Mouse (Mus musculus) limb, embryonic 13.5 days (tissue): Measurements from ENCODE around the gene Cdhr4. TPM values are rescaled to one million over a fixed set of nuclear protein-coding genes. Genes with fewer than 3 reads are reported as not detected.
"Not testable (repeated sequence)": the region's sequence is repeated elsewhere in the genome, so short reads cannot be mapped to it uniquely, and the experiment has no call there.

Experiments
- ATAC-seq: fragments of 200-750 bp; cut with Nextera tagmentation; 2 replicates; pipeline ENCODE4 v1.8.0; 2017; ENCODE audit warnings: low read depth, moderate number of reproducible peaks, moderate TSS enrichment; ENCODE audit not compliant: low FRiP score
- H3K27ac ChIP-seq: fragments of 300-500 bp; sonication (generic); 2 replicates; pipeline ENCODE4 v1.5.1; 2015; ENCODE audit warnings: inconsistent platforms, mild to moderate bottlenecking, moderate library complexity
- H3K27me3 ChIP-seq: fragments of 300-500 bp; sonication (generic); 2 replicates; pipeline ENCODE4 v1.6.1; 2015; ENCODE audit warnings: mild to moderate bottlenecking, inconsistent platforms
- H3K36me3 ChIP-seq: fragments of 300-500 bp; sonication (generic); 2 replicates; pipeline ENCODE4 v1.6.1; 2015; ENCODE audit warnings: inconsistent platforms, mild to moderate bottlenecking, moderate library complexity
- H3K4me1 ChIP-seq: fragments of 300-500 bp; sonication (generic); 2 replicates; pipeline ENCODE4 v1.6.1; 2015; ENCODE audit warnings: inconsistent platforms
- H3K4me2 ChIP-seq: fragments of 300-500 bp; sonication (generic); replicated peaks from 2 replicates; pipeline ENCODE4 v1.6.1; 2015; ENCODE audit warnings: inconsistent platforms, mild to moderate bottlenecking, moderate library complexity
- H3K4me3 ChIP-seq: fragments of 300-500 bp; sonication (generic); 2 replicates; pipeline ENCODE4 v1.5.1; 2015; ENCODE audit warnings: moderate library complexity, mild to moderate bottlenecking, inconsistent platforms
- H3K9ac ChIP-seq: fragments of 300-500 bp; sonication (generic); 2 replicates; pipeline ENCODE4 v1.6.1; 2015; ENCODE audit warnings: mild to moderate bottlenecking, inconsistent platforms
- H3K9me3 ChIP-seq: fragments of 300-500 bp; sonication (generic); 2 replicates; pipeline ENCODE4 v1.6.1; 2016; ENCODE audit warnings: inconsistent platforms
- WGBS: fragments of 180-500 bp; shearing (Covaris S2); methylation state at CpG from one replicate; pipeline ENCODE4 v1.1.7; 2015; 5-methylcytosine and 5-hydroxymethylcytosine counted together
- polyA plus RNA-seq: library from polyadenylated mRNA; unstranded; fragments of >200 nt; fragmentation: Nextera tagmentation; extraction: Ambion mirVana; gene quantifications from 2 replicates; pipeline ENCODE4 v1.2.1, GENCODE M21; 2015

Gene Cdhr4
- polyA plus RNA-seq, 1 experiment from 2014 or later: 18.2 TPM

DNA sequence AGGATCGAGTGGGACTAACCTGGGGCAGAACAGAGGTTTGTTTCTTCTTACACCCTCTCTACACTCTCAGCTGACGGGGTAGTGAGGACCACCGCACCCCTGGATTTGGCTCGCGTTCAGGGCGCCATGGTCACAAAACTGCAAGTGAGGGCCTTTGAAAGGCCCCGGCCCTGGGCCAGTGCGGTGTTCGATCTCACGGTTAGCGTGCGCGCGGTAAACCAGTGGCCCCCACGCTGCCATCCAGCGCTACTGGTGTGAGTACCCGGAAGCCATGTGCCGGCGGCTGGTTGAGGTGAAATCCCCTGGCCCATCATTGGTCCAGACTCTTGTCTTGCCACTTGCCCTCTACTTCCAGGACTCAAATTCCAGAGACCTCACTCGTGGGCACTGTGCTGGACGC, 3.2 kb downstream of the Cdhr4 start:
- H3K4me1 ChIP-seq: peaks cover 9% of the 10 kb centered on the region; the same call in 1 of the 2 replicates
- H3K27me3 ChIP-seq: no peaks in the 10 kb centered on the region
- no peak overlapping the region for H3K9ac ChIP-seq
- H3K4me2 ChIP-seq: no peak overlapping the region
- WGBS: 95% methylated on average over 21 of the region's 21 CpGs
- ATAC-seq: no peak
- H3K27ac ChIP-seq: no peak overlapping the region
- no peak overlapping the region for H3K4me3 ChIP-seq
- no peaks in the 10 kb centered on the region for H3K36me3 ChIP-seq
- no peaks in the 10 kb centered on the region for H3K9me3 ChIP-seq

DNA sequence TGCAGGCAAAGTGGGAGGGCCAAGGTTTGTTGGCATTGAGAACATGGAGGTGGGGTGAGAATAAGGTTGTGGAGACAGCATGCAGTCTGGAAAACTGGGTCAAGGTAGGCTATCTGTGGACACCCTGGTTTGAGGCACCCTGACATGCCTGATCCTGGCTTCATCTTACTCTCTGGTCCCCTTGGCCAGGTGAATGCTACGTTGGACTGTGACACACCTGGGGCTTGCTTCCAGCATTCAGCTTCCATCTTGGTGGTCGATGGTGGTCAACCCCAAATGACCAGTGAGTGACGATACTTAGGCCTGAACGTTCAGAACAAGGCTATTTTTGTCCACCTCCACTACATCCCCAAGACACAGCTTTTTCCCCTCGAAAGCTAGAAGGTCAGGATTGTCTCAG, 3.8 kb downstream of the Cdhr4 start, which contains the start of gene Gm20662:
Gm20662 (plus strand) TSS at position 301 of the 400 bp plus-strand sequence.
- H3K36me3 ChIP-seq: no peaks in the 10 kb centered on the region
- H3K27me3 ChIP-seq: no peaks in the 10 kb centered on the region
- no peak within 1 kb of the TSS for H3K4me3 ChIP-seq
- H3K4me1 ChIP-seq: peaks cover 9% of the 10 kb centered on the region; the same call in 1 of the 2 replicates
- H3K4me2 ChIP-seq: no peak within 1 kb of the TSS
- 93% methylated on average over 5 of the region's 5 CpGs for whole genome bisulfite sequencing
- H3K27ac ChIP-seq: no peak within 1 kb of the TSS
- no peak within 1 kb of the TSS for H3K9ac ChIP-seq
- no peak for ATAC-seq
- no peaks in the 10 kb centered on the region for H3K9me3 ChIP-seq

DNA sequence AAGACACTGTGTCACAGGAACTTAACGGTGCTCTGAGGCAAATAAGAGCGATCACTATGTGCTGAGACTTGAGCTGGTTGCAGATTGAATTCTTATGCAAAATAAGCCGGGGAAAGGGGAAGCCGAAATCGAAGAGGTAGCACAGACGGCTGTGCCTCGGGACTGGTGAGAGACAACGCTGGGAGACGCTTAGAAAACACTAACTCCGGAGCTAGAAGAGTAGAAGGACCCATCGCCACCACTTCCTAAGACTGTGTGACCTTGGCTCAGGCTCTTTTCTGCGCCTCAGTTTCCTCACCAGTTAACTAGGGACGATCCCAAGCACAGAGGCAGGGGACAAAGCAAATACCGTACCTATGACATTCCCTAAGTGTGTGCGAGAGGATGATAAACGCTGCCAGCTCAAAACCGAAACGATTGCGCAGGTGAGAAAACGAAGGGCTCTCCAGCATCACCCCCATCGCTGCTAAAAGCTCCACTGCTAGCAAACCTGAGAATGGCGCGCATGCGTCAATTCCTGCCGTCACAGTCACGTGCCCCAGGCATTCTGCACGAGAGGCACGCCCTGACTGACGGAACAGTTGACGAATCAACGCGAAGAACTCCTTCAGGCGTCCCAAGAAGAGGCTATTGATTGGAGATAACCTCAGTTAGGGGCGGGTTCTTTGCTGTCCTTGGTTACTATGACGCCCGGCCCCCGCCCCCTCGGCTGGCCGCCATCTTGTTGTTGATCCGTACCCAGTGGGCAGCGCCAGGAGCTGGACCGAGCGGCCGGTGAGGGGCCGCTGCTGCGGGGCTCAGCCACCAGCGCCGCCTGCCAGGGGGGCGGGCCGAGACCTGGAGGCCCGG, 9.8 kb downstream of the Cdhr4 start, which contains the start of gene Ip6k1:
Ip6k1 (plus strand) TSS at position 580 of the 849 bp plus-strand sequence.
- Histone ChIP-seq H3K36me3 (no peaks in the 10 kb centered on the region), H3K4me2 (peak within 1 kb of the TSS; percentile 88), H3K4me1 (peaks cover 24% of the 10 kb centered on the region), H3K27me3 (no peaks in the 10 kb centered on the region), H3K4me3 (peak within 1 kb of the TSS; percentile 95), H3K9ac (peak within 1 kb of the TSS; percentile 93), H3K27ac (peak within 1 kb of the TSS; percentile 90), H3K9me3 (no peaks in the 10 kb centered on the region)
- ATAC-seq: peak; percentile 100
- under 1% methylated on average over 51 of the region's 51 CpGs for WGBS

DNA sequence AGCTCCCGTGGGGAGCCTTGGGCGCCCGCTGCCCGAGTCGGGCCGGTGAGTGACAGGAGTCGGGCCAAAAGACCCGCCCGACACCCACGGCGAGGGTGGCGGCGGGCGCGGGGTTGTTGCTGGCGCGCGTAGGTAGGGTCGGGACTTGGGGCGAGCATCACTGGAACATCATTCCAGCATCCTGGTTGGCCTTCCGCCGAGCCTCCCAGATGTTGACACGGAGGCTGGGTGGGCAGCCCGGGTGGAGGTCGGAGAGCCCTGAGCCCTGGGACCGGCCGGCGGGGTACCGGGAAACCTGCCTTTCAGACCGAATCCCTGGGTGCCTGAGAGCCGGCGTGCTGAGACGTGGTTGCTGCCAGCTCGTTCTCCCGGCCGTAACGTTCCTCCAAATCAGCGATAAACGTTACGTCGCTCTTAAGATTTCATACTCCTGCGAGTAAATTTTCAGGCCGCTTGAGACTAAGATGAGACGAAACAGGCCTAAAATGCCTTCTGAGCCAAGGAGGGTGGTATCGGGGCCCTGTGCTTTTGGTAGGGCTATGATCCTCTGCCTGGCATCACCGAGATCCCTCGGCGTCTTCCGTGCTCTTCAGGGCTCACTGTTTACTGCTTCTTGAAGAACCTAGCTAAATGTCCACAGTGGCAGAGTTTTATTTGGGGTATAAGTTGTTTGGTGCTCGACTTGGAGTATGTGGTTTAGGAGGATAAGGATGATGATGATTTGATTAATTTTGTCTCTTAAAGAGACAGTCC, 10.7 kb downstream of the Cdhr4 start:
- Histone ChIP-seq H3K9ac (peak overlapping the region; percentile 93), H3K9me3 (no peaks in the 10 kb centered on the region), H3K36me3 (no peaks in the 10 kb centered on the region), H3K4me3 (peak overlapping the region; percentile 95), H3K27ac (peak overlapping the region; percentile 90), H3K4me1 (peaks cover 24% of the 10 kb centered on the region), H3K4me2 (peak overlapping the region; percentile 88), H3K27me3 (no peaks in the 10 kb centered on the region)
- 0% methylated on average over 50 of the region's 50 CpGs for WGBS
- ATAC-seq: peak; percentile 53; the same call in 1 of the 2 replicates

DNA sequence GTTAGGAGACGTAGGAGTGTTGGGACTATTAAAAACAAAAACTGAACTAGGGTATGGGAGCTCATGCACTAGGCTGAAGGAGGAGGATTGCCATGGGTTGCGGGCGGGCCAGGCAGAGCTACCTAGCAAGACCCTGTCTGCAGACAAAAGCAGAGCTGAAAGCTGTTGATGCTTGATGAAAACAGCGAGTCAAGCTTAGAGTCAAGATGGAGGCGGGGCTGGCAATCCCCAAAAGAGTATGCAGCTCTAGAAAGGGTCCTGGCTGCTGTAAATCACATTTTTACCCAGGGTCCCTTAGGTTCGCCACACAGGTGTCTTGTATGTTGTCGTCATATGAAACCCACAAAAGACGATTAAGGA, 11.2 kb downstream of the Cdhr4 start:
- H3K4me1 ChIP-seq: peaks cover 24% of the 10 kb centered on the region

DNA sequence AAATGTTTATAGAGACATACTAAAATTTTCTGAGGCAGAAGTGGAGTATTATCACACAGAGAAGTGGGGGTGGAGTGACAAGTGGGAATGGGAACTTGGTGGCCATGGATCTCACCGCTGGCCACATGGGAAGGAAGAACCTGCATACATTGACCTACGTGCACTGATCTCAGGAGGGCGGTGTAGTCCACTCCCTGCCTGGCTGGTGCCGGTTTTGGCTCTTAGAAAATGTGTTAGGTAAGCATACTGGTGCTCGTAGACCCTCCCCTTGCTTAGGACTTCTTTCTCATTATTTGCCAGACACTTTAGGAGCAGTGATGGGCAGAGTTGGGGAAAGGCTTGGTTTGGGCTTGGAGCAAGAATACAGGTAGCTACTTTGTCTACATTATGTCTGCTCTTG, 15.7 kb downstream of the Cdhr4 start:
- peaks cover 11% of the 10 kb centered on the region for H3K36me3 ChIP-seq
- ATAC-seq: no peak

More for the DNA sequence above, 11.2 kb downstream of the Cdhr4 start:
- Histone ChIP-seq H3K4me3 (peak overlapping the region; percentile 95), H3K27me3 (no peaks in the 10 kb centered on the region), H3K9ac (peak overlapping the region; percentile 93), H3K27ac (peak overlapping the region; percentile 90; the same call in 1 of the 2 replicates), H3K36me3 (0 out of 2 replicates have a peak, but pooled peaks cover under 1% of the 10 kb centered on the region), H3K9me3 (no peaks in the 10 kb centered on the region), H3K4me2 (peak overlapping the region; percentile 88)
- ATAC-seq: no peak
- 5% methylated on average over 8 of the region's 8 CpGs for WGBS

DNA sequence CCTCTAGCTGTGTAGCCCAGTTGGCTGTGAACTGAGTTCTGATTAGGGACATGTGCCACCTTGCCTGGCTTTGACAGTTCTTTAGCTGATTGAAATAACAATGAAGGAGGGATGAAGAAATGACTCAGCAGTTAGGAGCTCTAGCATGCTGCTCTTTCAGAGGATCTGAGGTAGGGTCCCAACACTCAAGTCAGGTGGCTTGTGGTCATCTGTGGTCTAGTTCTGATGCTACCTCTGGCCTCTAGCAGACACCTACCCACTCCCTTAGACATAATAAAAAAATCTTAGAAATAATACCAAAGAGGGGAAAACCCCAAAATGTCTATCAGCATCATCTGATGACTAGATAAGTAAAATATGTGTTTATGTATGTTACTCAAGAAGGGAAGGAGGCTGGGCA, 18.1 kb downstream of the Cdhr4 start:
- Histone ChIP-seq H3K4me1 (no peaks in the 10 kb centered on the region), H3K4me3 (no peak overlapping the region), H3K4me2 (no peak overlapping the region), H3K36me3 (peaks cover 19% of the 10 kb centered on the region), H3K27ac (no peak overlapping the region), H3K27me3 (no peaks in the 10 kb centered on the region), H3K9me3 (no peaks in the 10 kb centered on the region), H3K9ac (no peak overlapping the region)
- ATAC-seq: no peak

More for the DNA sequence above, 15.7 kb downstream of the Cdhr4 start:
- no peaks in the 10 kb centered on the region for H3K27me3 ChIP-seq
- 88% methylated on average over 5 of the region's 5 CpGs for WGBS
- H3K4me1 ChIP-seq: peaks cover 18% of the 10 kb centered on the region
- no peak overlapping the region for H3K4me2 ChIP-seq
- no peak overlapping the region for H3K9ac ChIP-seq
- H3K27ac ChIP-seq: no peak overlapping the region
- H3K4me3 ChIP-seq: no peak overlapping the region
- H3K9me3 ChIP-seq: no peaks in the 10 kb centered on the region

DNA sequence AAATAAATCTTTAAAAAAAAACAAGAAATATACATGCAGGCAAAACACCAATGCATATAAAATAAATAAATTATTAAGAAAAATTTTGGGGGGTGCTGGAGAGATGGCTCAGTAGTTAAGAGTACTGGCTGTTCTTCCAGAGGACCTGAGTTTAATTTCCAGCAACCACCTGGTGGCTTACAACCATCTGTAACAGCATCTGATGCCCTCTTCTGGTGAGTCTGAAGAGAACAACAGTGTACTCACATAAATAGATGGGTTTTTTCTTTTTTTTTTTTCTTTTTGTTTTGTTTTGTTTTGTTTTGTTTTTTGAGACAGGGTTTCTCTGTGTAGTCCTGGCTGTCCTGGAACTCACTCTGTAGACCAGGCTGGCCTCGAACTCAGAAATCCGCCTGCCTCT, 21.3 kb downstream of the Cdhr4 start:
- not testable (repeated sequence) for H3K4me3 ChIP-seq, H3K9ac ChIP-seq, H3K4me1 ChIP-seq, H3K9me3 ChIP-seq, ATAC-seq, H3K27me3 ChIP-seq, H3K27ac ChIP-seq, H3K4me2 ChIP-seq
- 92% methylated on average over 2 of the region's 2 CpGs for WGBS
- H3K36me3 ChIP-seq: peaks cover 27% of the 10 kb centered on the region

DNA sequence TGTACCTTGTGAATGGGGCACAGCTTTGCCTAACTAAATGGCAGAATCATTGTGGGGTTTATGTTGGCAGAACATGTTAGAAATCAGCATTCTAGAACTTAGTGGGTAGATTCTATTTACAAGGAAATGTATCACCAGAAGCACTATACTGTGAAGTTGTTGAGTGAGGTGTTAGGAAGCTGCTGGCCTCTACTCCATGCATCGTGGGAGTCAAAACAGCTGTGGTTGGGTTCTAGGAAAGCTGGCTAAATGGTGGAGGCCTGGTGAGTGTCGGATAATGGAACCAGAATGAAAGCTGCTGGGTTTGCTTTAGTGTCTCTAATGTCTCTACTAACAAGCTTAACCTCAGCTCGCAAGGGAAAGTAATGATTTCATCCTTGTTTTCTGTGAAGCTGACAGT, 24.8 kb downstream of the Cdhr4 start:
- Histone ChIP-seq H3K9me3 (no peaks in the 10 kb centered on the region), H3K4me3 (no peak overlapping the region), H3K4me1 (no peaks in the 10 kb centered on the region), H3K27ac (no peak overlapping the region), H3K27me3 (no peaks in the 10 kb centered on the region), H3K4me2 (no peak overlapping the region), H3K9ac (no peak overlapping the region), H3K36me3 (peaks cover 25% of the 10 kb centered on the region)
- no peak for ATAC-seq
- WGBS: 89% methylated on average over 3 of the region's 3 CpGs

DNA sequence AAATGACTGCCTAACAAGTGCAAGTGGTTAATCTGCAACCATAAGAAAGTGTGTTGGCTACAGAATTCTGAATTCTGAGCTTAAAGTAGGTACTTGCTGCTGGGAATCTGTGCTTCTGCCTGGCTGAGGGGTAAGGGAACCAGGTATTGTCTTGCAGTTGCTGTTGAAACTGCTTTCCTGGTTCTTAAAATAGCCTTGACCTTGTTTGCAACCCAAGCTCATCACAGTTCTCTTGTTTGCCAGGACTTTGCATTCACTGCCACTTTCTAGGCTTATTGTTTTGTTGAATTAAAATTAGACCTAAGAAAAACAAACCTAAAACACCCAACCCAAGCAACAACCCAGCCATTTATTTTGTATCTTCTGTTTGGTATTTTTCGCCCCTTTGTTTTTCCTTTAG, 28.4 kb downstream of the Cdhr4 start:
- H3K9ac ChIP-seq: no peak overlapping the region
- H3K9me3 ChIP-seq: no peaks in the 10 kb centered on the region
- ATAC-seq: no peak
- no peak overlapping the region for H3K27ac ChIP-seq
- no peaks in the 10 kb centered on the region for H3K27me3 ChIP-seq
- WGBS: 88% methylated on average over 1 of the region's 1 CpGs
- H3K4me3 ChIP-seq: no peak overlapping the region
- no peak overlapping the region for H3K4me2 ChIP-seq
- no peaks in the 10 kb centered on the region for H3K4me1 ChIP-seq
- peaks cover 26% of the 10 kb centered on the region for H3K36me3 ChIP-seq

DNA sequence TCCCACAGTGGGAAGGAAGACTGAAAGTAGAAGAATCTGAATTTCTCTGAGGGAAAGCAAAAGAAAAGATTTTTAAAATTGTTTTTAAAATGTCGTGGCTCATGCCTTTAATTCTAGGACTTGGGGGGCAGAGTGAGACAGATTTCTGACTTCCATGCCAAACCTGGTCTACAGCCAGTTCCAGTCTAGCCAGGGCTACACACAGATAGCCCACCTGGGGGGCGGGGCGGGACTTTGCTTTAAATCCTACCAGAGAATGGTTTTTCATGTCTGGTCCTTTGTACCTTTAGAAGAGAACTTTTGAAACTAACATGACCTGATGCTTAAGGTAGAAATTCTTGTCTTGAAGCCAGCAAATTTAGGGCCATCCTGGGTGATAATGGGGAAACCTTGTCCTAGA, 30.9 kb downstream of the Cdhr4 start:
- Histone ChIP-seq H3K36me3 (peaks cover 43% of the 10 kb centered on the region), H3K9ac (no peak overlapping the region), H3K4me1 (no peaks in the 10 kb centered on the region), H3K4me2 (no peak overlapping the region), H3K9me3 (0 out of 2 replicates have a peak, but pooled peaks cover 3% of the 10 kb centered on the region), H3K4me3 (no peak overlapping the region), H3K27me3 (no peaks in the 10 kb centered on the region), H3K27ac (no peak overlapping the region)
- 93% methylated on average over 3 of the region's 3 CpGs for WGBS
- ATAC-seq: no peak

DNA sequence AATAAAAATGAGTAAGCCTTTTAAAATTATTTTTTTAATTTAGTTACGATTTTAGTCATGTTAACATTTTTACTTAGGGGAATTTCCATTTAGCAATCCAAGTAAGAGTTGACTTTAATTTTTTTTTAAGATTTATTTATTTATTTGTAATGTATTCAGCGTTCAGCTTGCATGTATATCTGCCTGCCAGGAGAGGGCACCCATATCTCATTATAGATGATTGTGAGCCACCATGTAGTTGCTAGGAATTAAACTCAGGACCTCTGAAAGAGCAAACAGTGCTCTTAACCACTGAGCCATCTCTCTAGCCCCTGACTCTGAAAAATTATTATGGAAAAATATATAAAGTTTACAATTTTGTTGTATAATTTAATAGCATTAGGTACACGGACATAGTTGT, 34.3 kb downstream of the Cdhr4 start:
- H3K36me3 ChIP-seq: peaks cover 59% of the 10 kb centered on the region
- no peak overlapping the region for H3K4me2 ChIP-seq
- no peak for ATAC-seq
- WGBS: 86% methylated on average over 3 of the region's 3 CpGs
- no peak overlapping the region for H3K4me3 ChIP-seq
- H3K9ac ChIP-seq: no peak overlapping the region
- no peaks in the 10 kb centered on the region for H3K4me1 ChIP-seq
- H3K9me3 ChIP-seq: 0 out of 2 replicates have a peak, but pooled peaks cover 3% of the 10 kb centered on the region
- no peaks in the 10 kb centered on the region for H3K27me3 ChIP-seq
- H3K27ac ChIP-seq: no peak overlapping the region
